Mouse (Mus musculus) naive thymus-derived CD4-positive, alpha-beta T cell, adult 2 months (primary cell): Measurements from ENCODE around the gene Tmcc3.

Experiments
- DNase-seq: peaks from one replicate; pipeline ENCODE4 v3.0.0-alpha.2; 2011; ENCODE audit warnings: low read depth

Tmcc3 gene

GRCm38 (mm10) chr10:94371293-94371692 lies 59.5 kb downstream of the Tmcc3 start:
- DNase-seq: no peak

GRCm38 (mm10) chr10:94376941-94377340 lies 65.2 kb downstream of the Tmcc3 start:
- no peak for DNase-seq

GRCm38 (mm10) chr10:94377844-94378243 lies 66.1 kb downstream of the Tmcc3 start:
- no peak for DNase-seq

- peak; percentile 85 for DNase-seq
Observed at GRCm38 (mm10) chr10:94378383-94378782, 66.6 kb downstream of the Tmcc3 start.

GRCm38 (mm10) chr10:94380082-94380481 lies 68.3 kb downstream of the Tmcc3 start:
- peak; percentile 13 for DNase-seq

- DNase-seq: no peak
Observed at GRCm38 (mm10) chr10:94380662-94381392, 69.1 kb downstream of the Tmcc3 start.

GRCm38 (mm10) chr10:94381393-94381740 lies 69.6 kb downstream of the Tmcc3 start:
- no peak for DNase-seq

- no peak for DNase-seq
Observed at GRCm38 (mm10) chr10:94382618-94383017, 70.9 kb downstream of the Tmcc3 start.

- DNase-seq: no peak
Observed at GRCm38 (mm10) chr10:94383565-94383964, 71.8 kb downstream of the Tmcc3 start.

- no peak for DNase-seq
Observed at GRCm38 (mm10) chr10:94389219-94389618, 77.5 kb downstream of the Tmcc3 start.

GRCm38 (mm10) chr10:94391049-94391448 lies 79.3 kb downstream of the Tmcc3 start:
- DNase-seq: no peak

GRCm38 (mm10) chr10:94394286-94394685 lies 82.5 kb downstream of the Tmcc3 start:
- no peak for DNase-seq

GRCm38 (mm10) chr10:94397833-94398596 lies 86.3 kb downstream of the Tmcc3 start:
- DNase-seq: no peak

GRCm38 (mm10) chr10:94400895-94401294 lies 89.1 kb downstream of the Tmcc3 start:
- no peak for DNase-seq

- no peak for DNase-seq
Observed at GRCm38 (mm10) chr10:94405456-94405855, 93.7 kb downstream of the Tmcc3 start.

- no peak for DNase-seq
Observed at GRCm38 (mm10) chr10:94406821-94407220, 95.1 kb downstream of the Tmcc3 start.

GRCm38 (mm10) chr10:94408356-94409146 lies 96.8 kb downstream of the Tmcc3 start:
- peak; percentile 82 for DNase-seq

- no peak for DNase-seq
Observed at GRCm38 (mm10) chr10:94409661-94410060, 97.9 kb downstream of the Tmcc3 start.

- no peak for DNase-seq
Observed at GRCm38 (mm10) chr10:94411594-94411993, 99.8 kb downstream of the Tmcc3 start.

- DNase-seq: no peak
Observed at GRCm38 (mm10) chr10:94413770-94414651, 102.3 kb downstream of the Tmcc3 start.

- DNase-seq: peak; percentile 39
Observed at GRCm38 (mm10) chr10:94415950-94416844, 104.4 kb downstream of the Tmcc3 start.
